Mouse (Mus musculus): ENCODE measurements at regions not wholly inside any gene's neighbourhood (a gene's known extent, or its start where the extent isn't known, plus 50 kb on each side); places are given as distances from the start of the nearest gene placed in this dataset.

DNA sequence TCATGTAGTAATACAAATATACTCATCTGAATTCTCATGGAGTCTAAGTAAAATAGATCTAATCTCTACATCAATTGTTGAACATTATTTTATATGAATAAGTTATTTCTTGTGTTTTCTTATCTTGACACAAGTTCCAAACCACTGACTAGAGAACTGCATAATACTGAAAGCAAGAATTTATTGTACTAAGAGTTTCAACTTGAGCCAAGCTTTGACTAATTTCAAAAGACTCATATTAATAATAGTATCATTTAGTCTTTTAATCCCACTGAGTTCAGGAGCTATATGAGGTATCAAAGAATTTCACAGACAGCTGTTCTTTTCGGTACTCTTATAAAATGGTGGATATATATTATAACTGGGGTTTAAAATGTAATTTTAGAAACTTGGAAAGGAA lies 103.3 kb upstream of the Tbl1xr1 start (continued):
- TF ChIP-seq JUN (IDR thresholded peaks at IDR 0.05; ENCODE audit: insufficient read depth, low read depth, low read length): peak; percentile 75
- no peak for TF ChIP-seq NELFE (IDR thresholded peaks at IDR 0.05; ENCODE audit: low read depth, low read length)
- no peak for TF ChIP-seq E2F4 (IDR thresholded peaks at IDR 0.05; ENCODE audit: insufficient replicate concordance, low read depth, low read length)
- no peak for TF ChIP-seq PAX5 (IDR thresholded peaks at IDR 0.05; ENCODE audit: low read length)
- no peak for TF ChIP-seq HCFC1 (IDR thresholded peaks at IDR 0.05; ENCODE audit: low read depth, low read length)
- TF ChIP-seq ZC3H11A (IDR thresholded peaks at IDR 0.05; ENCODE audit: low read depth, low read length): no peak
- peak; percentile 73; the same call in 1 of the 2 replicates for TF ChIP-seq RCOR1 (conservative IDR thresholded peaks at IDR 0.05; ENCODE audit: low read depth, low read length)
- TF ChIP-seq IRF4 (IDR thresholded peaks at IDR 0.05; ENCODE audit: low read depth, low read length): peak; percentile 87
- no peak for TF ChIP-seq UBTF (IDR thresholded peaks at IDR 0.05; ENCODE audit: low read depth, low read length)
- TF ChIP-seq USF2 (conservative IDR thresholded peaks at IDR 0.05; ENCODE audit: low read depth, low read length): no peak
- TF ChIP-seq MYC (IDR thresholded peaks at IDR 0.05; ENCODE audit: low read depth, low read length): no peak
- TF ChIP-seq MAFK (IDR thresholded peaks at IDR 0.05; ENCODE audit: insufficient replicate concordance, low read length): 0 out of 2 replicates have a peak, but pooled peaks have one; percentile 28
- TF ChIP-seq SMC3 (IDR thresholded peaks at IDR 0.05; ENCODE audit: low read depth, low read length): no peak
- no peak for TF ChIP-seq GABPA (IDR thresholded peaks at IDR 0.05; ENCODE audit: insufficient replicate concordance, low read depth, low read length)
- no peak for TF ChIP-seq CHD1 (IDR thresholded peaks at IDR 0.05; ENCODE audit: low read depth, low read length)
- TF ChIP-seq POLR2AphosphoS2 (IDR thresholded peaks at IDR 0.05; ENCODE audit: low read depth, low read length): no peak
- 0 out of 2 replicates have a peak, but pooled peaks have one; percentile 16 for TF ChIP-seq BHLHE40 (IDR thresholded peaks at IDR 0.05; ENCODE audit: low read depth, low read length)
- no peak for TF ChIP-seq SIN3A (IDR thresholded peaks at IDR 0.05; ENCODE audit: low read length)
- peak; percentile 89 for TF ChIP-seq JUND (conservative IDR thresholded peaks at IDR 0.05; ENCODE audit: low read depth, low read length)
- TF ChIP-seq MAX (IDR thresholded peaks at IDR 0.05; ENCODE audit: low read length): no peak
- no peak for TF ChIP-seq MXI1 (IDR thresholded peaks at IDR 0.05; ENCODE audit: low read depth, low read length)

DNA sequence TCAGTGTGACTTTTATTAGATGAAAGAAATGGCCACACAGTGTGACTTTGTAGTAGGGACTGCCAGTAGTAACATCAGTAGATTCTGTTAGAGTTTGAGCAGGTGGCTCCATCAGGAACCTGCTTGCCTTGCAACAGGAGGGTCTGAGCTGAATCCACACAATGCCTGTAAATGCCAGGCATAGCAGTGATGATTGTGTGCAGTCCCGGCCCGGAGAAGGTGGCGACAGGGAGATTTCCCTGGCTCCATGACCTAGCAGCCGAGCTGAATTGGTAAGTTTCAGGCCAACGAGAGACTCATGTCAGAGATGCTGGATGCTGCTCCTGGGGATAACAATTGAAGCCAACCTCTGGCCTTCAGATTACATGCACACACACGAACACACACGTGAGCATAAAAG lies 102.8 kb upstream of the Tbl1xr1 start:
- no peak for TF ChIP-seq EP300 (IDR thresholded peaks at IDR 0.05; ENCODE audit: low read length)
- Histone ChIP-seq H3K4me2 (ENCODE audit: insufficient read depth, low read depth, poor library complexity, severe bottlenecking) (no peak overlapping the region), H3K79me2 (replicated peaks; ENCODE audit: control insufficient read depth, extremely low read depth, insufficient read depth, poor library complexity, severe bottlenecking) (no peaks in the 10 kb centered on the region), H3K4me1 (ENCODE audit: control insufficient read depth in 1 of 2, insufficient read depth in 2 of 2) (peaks cover 5 to 12% of the 10 kb centered on the region in 2 experiments), H3K27ac (ENCODE audit: insufficient read depth, low read depth) (no peak overlapping the region), H3K9ac (ENCODE audit: insufficient read depth, low read depth) (no peak overlapping the region), H3K9me3 (replicated peaks; ENCODE audit: low read length) (no peaks in the 10 kb centered on the region), H3K27me3 (replicated peaks) (no peaks in the 10 kb centered on the region), H3K36me3 (replicated peaks in 1 of 2; ENCODE audit: control insufficient read depth in 1 of 2, insufficient read depth in 1 of 2, low read length in 1 of 2) (no peaks in the 10 kb centered on the region), H3K4me3 (replicated peaks in 1 of 3; ENCODE audit: low read depth in 2 of 3, low read length in 2 of 3, poor library complexity in 1 of 3) (no peak overlapping the region)
- no peak for DNase-seq (ENCODE audit: extremely low read depth)
- in situ Hi-C loops (cut with MboI; ENCODE audit: low pct_ligation_motif_present, low pct_unique_long_range_greater_than_20kb, low sequenced_read_pairs): no loop called here
- dilution Hi-C loops (cut with MboI; ENCODE audit: extremely low pct_ligation_motif_present, extremely low pct_unique_long_range_greater_than_20kb, low sequenced_read_pairs): no loop called here

All from CH12.LX (cell line).